Mouse (Mus musculus) embryonic fibroblast, embryonic 13.5 days (primary cell): ENCODE results near the gene Gm14410. TPM values are rescaled to one million over a fixed set of nuclear protein-coding genes. Genes with fewer than 3 reads are reported as not detected.
A peak's percentile ranks its signal among the peaks of the same experiment; 100 is the strongest.
"Not testable (repeated sequence)": the region's sequence is repeated elsewhere in the genome, so short reads cannot be mapped to it uniquely, and the experiment has no call there.

Experiments used
- H3K27ac ChIP-seq: 2 replicates; pipeline ENCODE4 v1.5.1; 2012; ENCODE audit warnings: low read length, control low read depth, inconsistent platforms; ENCODE audit not compliant: insufficient read depth
- H3K4me1 ChIP-seq: 2 replicates; pipeline ENCODE4 v1.6.1; 2011; ENCODE audit warnings: low read length; ENCODE audit not compliant: control insufficient read depth, insufficient read depth
- H3K4me3 ChIP-seq: 2 replicates; pipeline ENCODE4 v1.5.1; 2011; ENCODE audit warnings: mild to moderate bottlenecking, control low read depth, low read length; ENCODE audit not compliant: insufficient read depth
- polyA plus RNA-seq: library from polyadenylated mRNA; stranded (reverse); fragments of >200 nt; gene quantifications from 2 replicates; pipeline ENCODE4 v1.2.4, GENCODE M21; 2011; ENCODE audit warnings: low read depth; ENCODE audit not compliant: missing spikeins, insufficient read length

Gm14410 gene
- polyA plus RNA-seq, result 6.9 and 8.0 TPM in 2 replicates

GRCm38 (mm10) chr2:177206341-177206740, at the start of gene Gm14410:
Gene Gm14410, minus strand, starts transcription at chr2:177206421.
- peak within 1 kb of the TSS; percentile 54 for H3K4me3 ChIP-seq
- not testable (repeated sequence) for H3K27ac ChIP-seq, H3K4me1 ChIP-seq

GRCm38 (mm10) chr2:177247449-177247848, 41.2 kb upstream of the Gm14410 start:
- not testable (repeated sequence) for H3K4me3 ChIP-seq, H3K4me1 ChIP-seq, H3K27ac ChIP-seq

- H3K4me3 ChIP-seq, H3K4me1 ChIP-seq, H3K27ac ChIP-seq: not testable (repeated sequence)
Measured at GRCm38 (mm10) chr2:177230461-177230860, 24.2 kb upstream of the Gm14410 start.

- H3K4me3 ChIP-seq, H3K4me1 ChIP-seq, H3K27ac ChIP-seq: not testable (repeated sequence)
Measured at GRCm38 (mm10) chr2:177172749-177173148, 33.5 kb downstream of the Gm14410 start.

Other genes with a start within 250 kb of the Gm14410 start
- gene Gm14419, start 205.5 kb downstream of the Gm14410 start, polyA plus RNA-seq, result 15.1 and 28.1 TPM in 2 replicates
- 0.85 TPM in 1 of 2 replicates, not detected in the other for gene Gm14401, start 132.1 kb downstream of the Gm14410 start, polyA plus RNA-seq
- gene Gm14409, start 60.6 kb upstream of the Gm14410 start, polyA plus RNA-seq, result 0.72 and 2.6 TPM in 2 replicates
- gene Gm14412, start 117.9 kb upstream of the Gm14410 start, polyA plus RNA-seq, result 0.60 and 0.63 TPM in 2 replicates
- 5.1 and 7.5 TPM in 2 replicates for gene Gm14418, start 191.9 kb upstream of the Gm14410 start, polyA plus RNA-seq